Mouse (Mus musculus) heart, postnatal 0 days (tissue): ENCODE measurements around the gene Mlxip.

ENCODE experiments used
- CTCF ChIP-seq: IDR thresholded peaks from 2 replicates; pipeline ENCODE4 v1.5.1; 2016; ENCODE audit warnings: antibody characterized with exemption, control low read depth, low read depth
- EP300 ChIP-seq: IDR thresholded peaks from 2 replicates; pipeline ENCODE4 v1.6.1; 2016; ENCODE audit warnings: antibody characterized with exemption, low read depth

DNA sequence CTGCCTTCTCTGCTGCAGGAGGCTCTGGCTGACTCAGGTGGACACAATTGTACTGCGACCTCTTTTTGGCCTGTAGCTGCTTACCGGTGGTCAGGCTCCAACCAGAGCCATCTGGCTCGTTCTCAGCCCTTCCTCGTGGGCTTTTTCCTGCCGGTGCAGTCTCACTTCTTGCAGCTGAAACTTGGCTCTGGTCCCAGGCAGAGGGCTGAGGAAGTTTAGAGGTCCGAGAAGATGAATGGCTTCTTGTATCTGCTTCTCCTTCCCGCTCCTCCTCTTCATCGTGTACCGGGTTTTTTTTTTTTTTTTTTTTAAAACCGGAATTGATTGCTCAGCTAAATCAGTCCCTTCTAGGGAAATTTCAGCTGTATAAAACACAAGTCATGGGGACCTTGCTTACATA, 18.0 kb upstream of the Mlxip start:
- no peak for TF ChIP-seq CTCF
- TF ChIP-seq EP300: no peak
